9 mouse cellular contexts compared by ENCODE assay signal in genomic region chr2:30440211-30440700, GRCm38 (mm10). TPM values are rescaled to one million over a fixed set of nuclear protein-coding genes. Genes with fewer than 3 reads are reported as not detected.
A peak's percentile ranks its signal among the peaks of the same experiment; 100 is the strongest.
DNase-seq lines count a peak whose midpoint lies in the region; ATAC-seq and TF ChIP-seq lines count a peak whose summit lies in the region.
"Had no signal": no experiment of that assay in that cellular context is flagged by ENCODE, and none has a peak within 500 bp of the region (broad histone marks: within the 10 kb centered on the region; RNA-seq: fewer than 3 reads in every experiment).

No protein-coding gene starts in this region.

- peaks cover 4% of the 10 kb centered on the region; the same call in 1 of the 2 replicates for H3K36me3 ChIP-seq in liver, adult 2 months (ENCODE audit: control insufficient read depth, insufficient read depth, low read length)
- peaks cover 39% of the 10 kb centered on the region for H3K36me3 ChIP-seq in forebrain, embryonic 15.5 days
- H3K36me3 ChIP-seq in neural tube, embryonic 14.5 days (ENCODE audit: control insufficient read depth, insufficient read depth, low read length): peaks cover 36% of the 10 kb centered on the region; the same call in 1 of the 2 replicates

- no peak for DNase-seq in liver, adult 2 months (ENCODE audit: extremely low read depth, low read depth, low spot score)
- DNase-seq in liver: no peak
- peak; percentile 67 for DNase-seq in kidney, postnatal 10 days
- DNase-seq in left cerebral cortex, adult 8-10 months (ENCODE audit: low spot score in 2 of 2): no peak
- no peak for DNase-seq in urinary bladder, postnatal 25 days (ENCODE audit: low spot score)
- no peak for DNase-seq in embryo, embryonic 10.5 days (ENCODE audit: low spot score)

- ATAC-seq in forebrain, embryonic 15.5 days (replicated peaks): no peak
- ATAC-seq in neural tube, embryonic 14.5 days (ENCODE audit: low read depth): no peak

- WGBS in liver, adult 2 months: 49% methylated on average over 3 of the region's 3 CpGs
- 48% methylated on average over 3 of the region's 3 CpGs for WGBS in forebrain, embryonic 15.5 days
- 59% methylated on average over 3 of the region's 3 CpGs for WGBS in neural tube, embryonic 14.5 days

- H3K9me3 ChIP-seq in forebrain, embryonic 15.5 days: no peaks in the 10 kb centered on the region
- no peaks in the 10 kb centered on the region for H3K9me3 ChIP-seq in neural tube, embryonic 14.5 days (ENCODE audit: control insufficient read depth, low read length)

- TF ChIP-seq POLR2A in liver, adult 2 months (IDR thresholded peaks at IDR 0.05; ENCODE audit: extremely low read depth, insufficient read depth, low read length): no peak

- peak overlapping the region; percentile 84 for H3K27ac ChIP-seq in liver, adult 2 months (replicated peaks; ENCODE audit: insufficient read depth, low read depth, low read length)
- peak overlapping the region; percentile 94 for H3K27ac ChIP-seq in forebrain, embryonic 15.5 days (replicated peaks)
- peak overlapping the region; percentile 96 for H3K27ac ChIP-seq in neural tube, embryonic 14.5 days (ENCODE audit: low read depth, low read length)

- no peak for TF ChIP-seq CTCF in liver, adult 2 months (IDR thresholded peaks at IDR 0.05; ENCODE audit: low read depth, low read length)

- no peak overlapping the region for H3K4me3 ChIP-seq in liver, adult 2 months (ENCODE audit: insufficient read depth, low read depth, low read length)
- no peak overlapping the region for H3K4me3 ChIP-seq in forebrain, embryonic 15.5 days
- no peak overlapping the region for H3K4me3 ChIP-seq in neural tube, embryonic 14.5 days (ENCODE audit: low read depth, low read length)

- H3K79me2 ChIP-seq in liver, adult 2 months (ENCODE audit: control insufficient read depth, insufficient read depth, low read length): no peaks in the 10 kb centered on the region

- no peaks in the 10 kb centered on the region for H3K27me3 ChIP-seq in liver, adult 2 months (ENCODE audit: control insufficient read depth, insufficient read depth, low read length)
- no peaks in the 10 kb centered on the region for H3K27me3 ChIP-seq in forebrain, embryonic 15.5 days
- H3K27me3 ChIP-seq in neural tube, embryonic 14.5 days (ENCODE audit: control insufficient read depth, insufficient read depth, low read length): no peaks in the 10 kb centered on the region

- no peak overlapping the region for H3K4me2 ChIP-seq in forebrain, embryonic 15.5 days (replicated peaks)
- no peak overlapping the region for H3K4me2 ChIP-seq in neural tube, embryonic 14.5 days (ENCODE audit: low read depth, low read length)

- no peak overlapping the region; the same call in 1 of the 2 replicates for H3K9ac ChIP-seq in liver, adult 2 months (ENCODE audit: low read depth, low read length)
- 0 out of 2 replicates have a peak overlapping the region, but pooled peaks have one; percentile 0 for H3K9ac ChIP-seq in forebrain, embryonic 15.5 days (replicated peaks)
- no peak overlapping the region for H3K9ac ChIP-seq in neural tube, embryonic 14.5 days (replicated peaks; ENCODE audit: low read depth, low read length)

- peaks cover 4% of the 10 kb centered on the region; the same call in 1 of the 2 replicates for H3K4me1 ChIP-seq in liver, adult 2 months (ENCODE audit: control insufficient read depth, insufficient read depth, low read length)
- H3K4me1 ChIP-seq in forebrain, embryonic 15.5 days: peaks cover 39% of the 10 kb centered on the region
- peaks cover 34% of the 10 kb centered on the region for H3K4me1 ChIP-seq in neural tube, embryonic 14.5 days (ENCODE audit: control insufficient read depth, insufficient read depth, low read length)

RNA-seq across cellular contexts. Expression of gene Ptpa, which starts 24.4 kb away (rescaled TPM):
- 18.3 and 25.1 TPM in 2 replicates for total RNA-seq in liver, adult 2 months (2014; rRNA removed)
- 48.9 and 54.3 TPM in 2 replicates for polyA plus RNA-seq in liver, adult 2 months (2012; rRNA removed)
- polyA plus RNA-seq in forebrain, embryonic 15.5 days (2015; fragmentation: Nextera tagmentation; extraction: Ambion mirVana): 146 and 152 TPM in 2 replicates
- 65.8 and 70.7 TPM in 2 replicates for polyA plus RNA-seq in neural tube, embryonic 14.5 days (2014; fragmentation: Nextera tagmentation; extraction: Ambion mirVana)
- total RNA-seq in left cerebral cortex, adult 8-10 months (2022): 100 to 1,000 TPM; 174 to 191 (median 186) TPM

RNA-seq across cellular contexts. Expression of gene Crat, which starts 24.6 kb away (rescaled TPM):
- 9.2 and 24.3 TPM in 2 replicates for total RNA-seq in liver, adult 2 months (2014; rRNA removed)
- 65.2 and 92.6 TPM in 2 replicates for polyA plus RNA-seq in liver, adult 2 months (2012; rRNA removed)
- polyA plus RNA-seq in forebrain, embryonic 15.5 days (2015; fragmentation: Nextera tagmentation; extraction: Ambion mirVana): 20.5 and 22.6 TPM in 2 replicates
- polyA plus RNA-seq in neural tube, embryonic 14.5 days (2014; fragmentation: Nextera tagmentation; extraction: Ambion mirVana): 27.7 and 32.4 TPM in 2 replicates
- total RNA-seq in left cerebral cortex, adult 8-10 months (2022): 10 to 100 TPM; 52.0 to 65.8 (median 62.6) TPM

RNA-seq across cellular contexts. Expression of gene Ier5l, which starts 33.8 kb away (rescaled TPM):
- total RNA-seq in liver, adult 2 months (2014; rRNA removed): 0.54 and 0.55 TPM in 2 replicates
- polyA plus RNA-seq in liver, adult 2 months (2012; rRNA removed): 1.1 TPM in 2 replicates
- polyA plus RNA-seq in forebrain, embryonic 15.5 days (2015; fragmentation: Nextera tagmentation; extraction: Ambion mirVana): 2.0 and 2.5 TPM in 2 replicates
- 2.3 and 2.6 TPM in 2 replicates for polyA plus RNA-seq in neural tube, embryonic 14.5 days (2014; fragmentation: Nextera tagmentation; extraction: Ambion mirVana)
- total RNA-seq in left cerebral cortex, adult 8-10 months (2022): 10 to 100 TPM; 18.3 to 21.6 (median 19.8) TPM
- total RNA-seq: MEL had no signal

RNA-seq across cellular contexts. Expression of gene Dolpp1, which starts 48.2 kb away (rescaled TPM):
- total RNA-seq in liver, adult 2 months (2014; rRNA removed): 8.9 and 11.2 TPM in 2 replicates
- polyA plus RNA-seq in liver, adult 2 months (2012; rRNA removed): 44.8 and 47.3 TPM in 2 replicates
- polyA plus RNA-seq in forebrain, embryonic 15.5 days (2015; fragmentation: Nextera tagmentation; extraction: Ambion mirVana): 60.0 and 60.3 TPM in 2 replicates
- polyA plus RNA-seq in neural tube, embryonic 14.5 days (2014; fragmentation: Nextera tagmentation; extraction: Ambion mirVana): 51.5 and 57.7 TPM in 2 replicates
- 10 to 100 TPM; 22.2 to 30.1 (median 27.3) TPM for total RNA-seq in left cerebral cortex, adult 8-10 months (2022)
